Mouse (Mus musculus) cerebellum, postnatal 14 days (tissue): Measurements from ENCODE around the gene Acsm5.
"Not testable (repeated sequence)": the region's sequence is repeated elsewhere in the genome, so short reads cannot be mapped to it uniquely, and the experiment has no call there.

ENCODE experiments used
- DNase-seq, 2 experiments: peaks; one replicate each; pipeline ENCODE4 v3.0.0; 2021; ENCODE audit warnings: mixed read lengths in 2 of 2

Acsm5 gene

DNA sequence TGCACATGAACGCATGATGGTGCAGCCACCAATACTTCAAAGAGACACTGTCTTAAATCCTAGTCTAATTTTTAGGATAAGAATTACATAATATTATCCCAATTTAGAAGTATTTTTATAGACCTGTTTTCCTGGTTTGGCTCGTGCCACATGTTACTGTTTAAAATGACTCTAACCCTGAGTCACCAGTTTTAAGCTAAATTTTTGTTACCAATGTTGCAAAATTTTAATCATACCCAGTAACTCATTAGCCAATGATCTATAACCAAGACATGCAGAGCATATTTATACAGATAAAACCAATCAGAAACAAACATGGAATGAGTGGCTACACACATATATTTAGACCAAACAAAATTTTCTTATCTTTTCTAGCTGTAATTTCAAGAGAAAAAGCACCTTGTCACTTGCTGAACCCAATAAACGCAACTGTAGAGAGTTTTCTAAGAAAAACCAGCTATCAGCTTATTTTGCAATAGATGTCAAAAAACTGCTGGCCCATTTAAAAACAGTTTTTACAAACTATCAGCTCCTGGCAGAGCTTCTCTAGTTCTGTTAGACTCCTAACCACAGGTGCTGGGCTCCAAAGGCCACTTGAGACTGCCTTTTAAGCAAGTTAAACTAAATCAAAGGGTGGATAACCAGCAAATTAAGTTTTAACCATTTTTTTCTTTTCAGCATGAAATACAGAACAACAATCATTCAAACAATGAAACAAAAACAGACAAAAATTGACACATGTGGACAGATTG, 31.4 kb downstream of the Acsm5 start:
- DNase-seq: no peak

- DNase-seq: no peak
Measured at GRCm38 (mm10) chr7:119554040-119554439, 34.8 kb downstream of the Acsm5 start, which contains the start of gene Acsm2. Gene Acsm2, plus strand, starts transcription at chr7:119554340.

- DNase-seq: no peak
Measured at GRCm38 (mm10) chr7:119559789-119560451, 40.7 kb downstream of the Acsm5 start.

GRCm38 (mm10) chr7:119560452-119560835, 41.2 kb downstream of the Acsm5 start:
- no peak for DNase-seq

- DNase-seq: no peak
Measured at GRCm38 (mm10) chr7:119561441-119561840, 42.2 kb downstream of the Acsm5 start.

- not testable (repeated sequence) for DNase-seq
Measured at GRCm38 (mm10) chr7:119562476-119562875, 43.2 kb downstream of the Acsm5 start.

GRCm38 (mm10) chr7:119594530-119595107, 75.4 kb downstream of the Acsm5 start:
- no peak for DNase-seq
